Mouse (Mus musculus) MEL (cell line): ENCODE measurements around the gene Adamts4.

ENCODE experiments used
- CTCF ChIP-seq, 3 experiments: IDR thresholded peaks in 2 of 3; conservative IDR thresholded peaks in 1 of 3; 2 replicates each; pipeline ENCODE4 v1.5.1; 2011 to 2012; ENCODE audit warnings: low read length in 3 of 3, low read depth in 2 of 3, mild to moderate bottlenecking in 2 of 3, improper control_type of control experiment in 1 of 3, inconsistent platforms in 1 of 3, mixed read lengths in 1 of 3, moderate library complexity in 1 of 3; ENCODE audit not compliant: control insufficient read depth in 1 of 3, insufficient read depth in 1 of 3, poor library complexity in 1 of 3, severe bottlenecking in 1 of 3
- E2F4 ChIP-seq: IDR thresholded peaks from 2 replicates; pipeline ENCODE4 v1.6.1; 2011; ENCODE audit warnings: low read depth, low read length, improper control_type of control experiment, borderline replicate concordance
- EP300 ChIP-seq, 2 experiments: IDR thresholded peaks; 2 replicates each; pipeline ENCODE4 v1.6.1; 2011; ENCODE audit warnings: improper control_type of control experiment in 2 of 2, low read length in 2 of 2, low read depth in 1 of 2, mild to moderate bottlenecking in 1 of 2
- MAX ChIP-seq: IDR thresholded peaks from 2 replicates; pipeline ENCODE4 v1.6.1; 2011; ENCODE audit warnings: low read length, improper control_type of control experiment
- POLR2A ChIP-seq, 2 experiments: IDR thresholded peaks; 2 replicates each; pipeline ENCODE4 v1.6.1; 2011 to 2012; ENCODE audit warnings: low read length in 2 of 2, mild to moderate bottlenecking in 2 of 2, control low read depth in 1 of 2, improper control_type of control experiment in 1 of 2, low read depth in 1 of 2, moderate library complexity in 1 of 2; ENCODE audit not compliant: control insufficient read depth in 1 of 2, insufficient read depth in 1 of 2, poor library complexity in 1 of 2
- RCOR1 ChIP-seq: IDR thresholded peaks from 2 replicates; pipeline ENCODE4 v1.6.1; 2012; ENCODE audit warnings: low read depth, mild to moderate bottlenecking, inconsistent platforms, low read length, improper control_type of control experiment
- TCF12 ChIP-seq: IDR thresholded peaks from 2 replicates; pipeline ENCODE4 v1.6.1; 2014; ENCODE audit warnings: low read depth, mild to moderate bottlenecking, inconsistent platforms, low read length, improper control_type of control experiment, moderate library complexity
- UBTF ChIP-seq: IDR thresholded peaks from 2 replicates; pipeline ENCODE4 v1.6.1; 2012; ENCODE audit warnings: low read depth, mild to moderate bottlenecking, inconsistent platforms, low read length, improper control_type of control experiment, moderate library complexity, borderline replicate concordance; ENCODE audit not compliant: insufficient read depth
- USF2 ChIP-seq, 2 experiments: IDR thresholded peaks; 2 replicates each; pipeline ENCODE4 v1.6.1; 2011 to 2012; ENCODE audit warnings: improper control_type of control experiment in 2 of 2, low read length in 2 of 2, borderline replicate concordance in 1 of 2, inconsistent platforms in 1 of 2, low read depth in 1 of 2, mild to moderate bottlenecking in 1 of 2; ENCODE audit not compliant: insufficient read depth in 1 of 2
- ZC3H11A ChIP-seq: IDR thresholded peaks from 2 replicates; pipeline ENCODE4 v1.6.1; 2012; ENCODE audit warnings: low read depth, mild to moderate bottlenecking, inconsistent platforms, low read length, improper control_type of control experiment
- ZKSCAN1 ChIP-seq: IDR thresholded peaks from 2 replicates; pipeline ENCODE4 v1.6.1; 2012; ENCODE audit warnings: low read depth, mild to moderate bottlenecking, inconsistent platforms, low read length, improper control_type of control experiment, moderate library complexity

DNA sequence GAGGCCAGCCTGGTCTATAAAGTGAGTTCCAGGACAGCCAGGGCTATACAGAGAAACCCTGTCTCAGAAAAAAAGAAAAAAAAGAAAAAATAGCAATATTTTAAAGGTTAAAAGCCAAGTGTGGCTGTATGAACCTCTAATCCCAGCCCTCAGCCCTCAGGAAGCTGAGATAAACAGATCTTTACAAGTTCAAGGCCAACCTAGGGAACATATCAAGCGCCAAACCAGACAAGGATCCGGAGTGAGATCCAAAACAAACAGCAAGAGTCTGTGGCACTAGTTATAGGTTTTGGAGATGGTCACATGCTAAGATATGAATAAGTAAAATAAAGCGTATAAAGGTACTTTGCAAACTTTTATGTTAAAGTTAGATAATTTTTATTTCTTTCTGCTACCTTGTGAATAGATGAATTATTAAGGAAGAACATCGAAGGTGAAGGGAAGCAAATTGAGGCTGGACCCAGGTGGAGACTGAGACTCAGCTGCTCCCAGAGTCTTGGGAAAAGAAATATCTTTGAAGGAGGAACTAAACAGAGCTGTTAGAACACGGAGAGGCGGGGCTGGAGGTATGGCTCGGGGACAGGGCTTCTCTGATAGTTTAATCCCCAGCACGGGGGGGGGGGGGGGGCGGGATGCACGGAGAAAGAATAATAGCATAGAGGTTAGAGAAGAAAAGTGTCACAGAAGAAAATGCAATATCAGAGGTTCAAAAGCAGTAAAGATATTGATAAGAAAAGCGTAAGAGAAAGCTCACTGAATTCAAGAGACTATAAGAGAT is 46.6 kb upstream of the Adamts4 start:
- TF ChIP-seq CTCF (IDR thresholded peaks at IDR 0.05 in 2 of 3, conservative IDR thresholded peaks at IDR 0.05 in 1 of 3; ENCODE audit: control insufficient read depth in 1 of 3, insufficient read depth in 1 of 3, low read depth in 2 of 3, low read length in 3 of 3, poor library complexity in 1 of 3, severe bottlenecking in 1 of 3) (no peak), TCF12 (no peak), EP300 (IDR thresholded peaks at IDR 0.05; ENCODE audit: low read depth in 1 of 2, low read length in 2 of 2) (no peak), POLR2A (IDR thresholded peaks at IDR 0.05; ENCODE audit: control insufficient read depth in 1 of 2, insufficient read depth in 1 of 2, low read depth in 1 of 2, low read length in 2 of 2, poor library complexity in 1 of 2) (no peak), USF2 (IDR thresholded peaks at IDR 0.05; ENCODE audit: borderline replicate concordance in 1 of 2, insufficient read depth in 1 of 2, low read depth in 1 of 2, low read length in 2 of 2) (no peak), ZC3H11A (no peak), E2F4 (no peak), ZKSCAN1 (no peak), RCOR1 (no peak), MAX (no peak), UBTF (no peak)
